Mouse (Mus musculus) natural killer cell, adult 2 months (primary cell): ENCODE results near the gene Ndufaf8.

Experiments
- DNase-seq, 2 experiments: peaks; one replicate each; pipeline ENCODE4 v3.0.0; 2022; ENCODE audit warnings: low spot score in 2 of 2

The Ndufaf8 gene

GRCm38 (mm10) chr11:120098588-120099511, at the start of gene Ndufaf8, which contains the start of gene Tepsin:
TSS of gene Ndufaf8 (plus strand) at chr11:120098928.
TSS of gene Tepsin (minus strand) at chr11:120098731.
- DNase-seq, result peak; percentile 100

GRCm38 (mm10) chr11:120049067-120049466, 49.7 kb upstream of the Ndufaf8 start:
- no peak for DNase-seq

DNA sequence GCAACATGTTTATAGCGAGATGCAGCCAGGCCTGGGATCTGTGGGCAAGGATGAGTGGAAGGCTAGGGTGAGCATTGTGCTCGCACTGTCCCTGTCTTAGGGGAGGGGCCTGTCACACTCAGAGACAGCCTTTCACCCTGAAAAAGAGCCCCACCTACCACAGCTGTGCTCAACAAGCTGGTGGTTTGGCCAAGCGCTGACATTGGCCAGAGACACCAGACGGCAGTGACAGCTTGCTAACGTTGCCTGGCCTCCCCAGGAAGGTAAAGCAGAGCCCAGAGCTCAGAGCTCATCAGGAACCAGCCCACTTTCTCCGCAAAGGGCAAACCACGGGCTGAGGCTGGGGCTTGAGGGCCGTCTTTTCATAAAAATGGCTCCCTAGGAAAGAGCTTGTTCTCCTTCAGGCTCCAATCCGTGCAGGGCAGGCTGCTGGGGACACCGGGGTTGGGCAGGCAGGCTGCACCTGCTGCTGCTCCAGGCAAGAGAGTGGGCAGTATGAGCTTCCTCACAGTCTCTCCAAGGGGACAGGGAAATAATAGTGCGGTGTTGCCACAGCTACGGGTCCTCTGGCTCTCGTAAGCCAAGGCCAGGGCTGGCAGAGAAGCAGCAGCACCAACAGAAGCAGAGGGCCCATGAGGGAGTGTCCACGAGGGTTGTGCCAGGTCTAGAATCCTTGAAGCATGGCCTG, 47.5 kb upstream of the Ndufaf8 start:
- DNase-seq, result no peak

- DNase-seq, result no peak
These were observed 46.5 kb upstream of the Ndufaf8 start for GRCm38 (mm10) chr11:120052274-120052673.

GRCm38 (mm10) chr11:120053846-120054245, 44.9 kb upstream of the Ndufaf8 start:
- DNase-seq, result no peak

DNA sequence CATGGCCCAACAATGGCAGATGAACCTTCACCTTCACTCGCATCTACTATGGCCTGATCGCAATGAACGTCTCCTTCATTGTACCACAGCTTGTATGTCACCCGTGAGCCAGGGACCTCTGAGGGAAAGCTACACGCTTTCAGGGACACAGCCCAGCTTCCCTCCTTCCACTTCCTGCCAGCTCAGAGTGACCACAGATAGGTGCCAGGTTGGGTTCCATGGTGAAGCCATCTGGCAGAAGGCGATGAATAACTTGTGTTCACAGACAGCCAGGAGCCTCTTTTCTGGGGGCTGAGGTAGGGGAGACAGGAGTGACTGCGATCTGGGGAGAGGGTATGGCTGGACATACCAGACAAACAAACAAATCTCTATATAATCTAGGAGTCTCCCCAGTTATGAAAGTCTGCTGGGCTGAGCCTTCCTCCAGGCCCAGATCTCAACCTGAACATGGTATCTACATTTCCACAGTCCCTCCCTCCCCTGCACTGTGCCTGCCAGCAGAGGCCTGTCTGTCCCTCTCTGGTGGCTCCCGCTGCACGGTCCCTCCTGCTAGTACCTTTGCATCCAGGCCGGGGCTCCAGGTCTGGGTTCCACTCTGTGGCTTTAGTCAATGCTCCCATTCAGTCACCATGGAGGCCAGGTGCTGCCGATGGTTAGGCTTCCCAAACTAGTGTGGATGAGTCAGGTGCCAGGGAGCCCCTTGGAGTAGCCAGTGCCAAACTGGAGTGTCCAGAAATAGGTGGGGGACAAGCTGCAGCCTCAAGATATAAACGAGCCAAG, 42.6 kb upstream of the Ndufaf8 start:
- DNase-seq, result no peak

DNA sequence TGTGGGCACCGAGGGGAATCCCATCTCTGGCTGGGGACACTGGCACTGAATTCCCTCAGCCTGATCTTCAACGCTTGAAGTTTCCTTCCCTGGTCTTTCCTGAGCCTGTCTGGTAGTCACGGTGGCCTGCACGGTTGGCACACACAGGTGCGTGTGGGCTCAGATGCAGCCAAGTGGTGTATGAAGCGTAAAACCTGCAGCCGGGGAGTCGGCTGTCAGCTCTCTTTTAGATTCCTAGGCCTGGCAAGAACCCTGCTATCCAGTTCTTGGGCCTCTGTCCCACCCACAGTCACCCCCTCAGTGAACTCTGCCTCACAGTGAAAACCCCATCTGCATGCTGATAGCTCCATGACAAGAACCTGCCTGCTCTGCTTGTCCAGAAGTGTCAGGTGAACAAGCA, 38.1 kb upstream of the Ndufaf8 start:
- no peak for DNase-seq

DNA sequence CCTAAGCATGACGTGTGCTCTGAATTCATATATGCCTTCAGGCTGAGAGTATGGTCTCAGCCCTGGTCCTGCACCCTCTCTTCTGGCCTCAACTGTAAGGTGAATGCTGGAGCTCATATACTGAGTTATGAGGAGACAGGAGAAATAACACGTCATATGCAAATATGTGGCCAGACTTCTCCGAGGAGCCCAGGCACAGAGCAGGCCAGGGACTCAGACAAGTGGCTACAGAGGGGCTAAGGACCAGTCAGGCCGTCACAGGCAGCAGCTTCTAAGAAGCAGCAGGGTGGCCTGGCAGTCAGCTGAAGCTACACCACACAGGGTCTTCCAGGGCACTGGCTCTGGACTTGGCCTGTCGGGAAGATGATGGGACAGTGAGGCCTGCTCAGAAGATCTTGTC, 35.4 kb upstream of the Ndufaf8 start:
- DNase-seq, result no peak

- no peak for DNase-seq
These were observed 34.6 kb upstream of the Ndufaf8 start for GRCm38 (mm10) chr11:120064006-120064667.

GRCm38 (mm10) chr11:120064668-120065040, 34.1 kb upstream of the Ndufaf8 start:
- DNase-seq, result no peak

DNA sequence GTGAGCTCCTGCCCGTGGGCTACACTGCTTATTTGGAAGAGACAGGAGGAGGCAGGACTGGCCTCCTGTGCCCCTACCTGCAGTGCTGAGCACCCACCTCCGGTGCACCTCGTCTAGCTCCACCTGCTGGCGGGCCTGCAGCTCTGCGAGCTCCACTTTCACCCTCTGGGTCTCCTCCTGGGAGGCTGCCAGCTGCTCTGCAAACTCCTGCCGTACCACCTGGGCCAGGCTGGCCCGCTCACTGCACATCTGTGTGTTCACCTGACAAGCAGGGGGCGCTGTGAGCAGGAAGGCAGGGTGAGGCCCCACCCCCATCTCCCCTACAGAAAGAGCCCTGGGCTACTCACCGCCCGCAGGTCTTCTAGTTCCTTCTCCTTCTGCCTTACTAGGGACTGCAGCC, 33.4 kb upstream of the Ndufaf8 start:
- peak; percentile 22 to 46 for DNase-seq

- no peak for DNase-seq
These were observed 30.9 kb upstream of the Ndufaf8 start for GRCm38 (mm10) chr11:120067834-120068233.

- DNase-seq, result no peak
These were observed 29.5 kb upstream of the Ndufaf8 start for GRCm38 (mm10) chr11:120069261-120069660.

DNA sequence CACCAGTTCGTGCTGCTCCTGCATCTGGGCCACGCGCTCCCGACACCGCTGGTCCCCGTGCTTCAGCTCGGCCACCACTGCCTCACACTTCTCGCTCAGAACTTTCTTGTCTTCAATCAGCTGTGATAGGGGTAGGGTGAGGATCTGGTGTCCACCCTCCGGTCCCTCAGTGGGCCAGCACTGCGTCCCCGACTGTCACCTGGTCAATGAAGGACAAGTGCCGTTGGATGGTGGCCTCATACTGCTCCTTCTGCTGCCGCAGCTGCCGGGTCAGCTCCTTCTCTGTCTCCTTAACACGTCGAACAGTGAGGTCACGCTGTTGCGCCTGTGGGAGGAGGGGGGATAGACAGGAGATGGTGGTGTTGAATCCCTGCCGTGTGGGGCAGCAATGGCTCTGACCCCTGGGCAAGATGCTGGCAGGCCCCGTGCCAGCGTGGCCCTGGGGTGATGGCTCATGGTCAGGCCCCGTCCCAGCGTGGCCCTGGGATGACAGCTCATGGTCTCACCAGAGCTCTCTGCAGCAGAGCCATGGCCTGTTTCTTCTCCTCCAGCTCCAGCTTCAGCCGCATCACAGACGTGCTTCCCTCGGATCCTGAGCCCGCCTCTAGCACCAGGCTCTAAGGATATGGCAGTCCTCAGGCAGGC, 28.3 kb upstream of the Ndufaf8 start:
- DNase-seq, result no peak

GRCm38 (mm10) chr11:120071065-120071464, 27.7 kb upstream of the Ndufaf8 start:
- no peak for DNase-seq

GRCm38 (mm10) chr11:120071731-120072320, 26.9 kb upstream of the Ndufaf8 start:
- DNase-seq, result no peak

- no peak for DNase-seq
These were observed 25.6 kb upstream of the Ndufaf8 start for GRCm38 (mm10) chr11:120072986-120073647.

- no peak for DNase-seq
These were observed 22.5 kb upstream of the Ndufaf8 start for GRCm38 (mm10) chr11:120076191-120076590.

DNA sequence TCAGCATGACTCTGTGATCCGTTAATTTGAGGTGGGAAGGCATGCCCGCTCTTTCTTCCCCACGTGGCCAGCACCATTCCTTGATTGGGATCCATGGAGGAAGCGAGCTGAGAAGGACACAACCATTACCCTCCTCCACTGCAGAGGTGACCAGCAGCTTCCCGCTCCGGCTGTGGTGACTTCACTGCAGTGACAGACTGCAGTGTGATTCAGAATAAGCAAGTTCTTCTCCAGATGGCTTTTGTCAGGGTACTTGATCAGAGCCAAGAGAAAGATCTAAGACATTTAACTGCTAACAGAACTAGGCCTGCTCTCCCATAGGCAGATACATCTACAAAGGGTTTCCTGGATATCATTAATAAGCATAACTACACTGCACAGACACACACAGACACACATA, 18.4 kb upstream of the Ndufaf8 start:
- no peak for DNase-seq
